Mouse (Mus musculus): ENCODE results near the gene Sdk1. TPM values are rescaled to one million over a fixed set of nuclear protein-coding genes. Genes with fewer than 3 reads are reported as not detected.
"Not testable (repeated sequence)": the region's sequence is repeated elsewhere in the genome, so short reads cannot be mapped to it uniquely, and the experiment has no call there.

Sdk1 gene
- total and polyA plus RNA-seq, 3 experiments, result 0.04 to 0.87 TPM; not detected in 1

GRCm38 (mm10) chr5:141636406-141636805 lies 395.1 kb downstream of the Sdk1 start:
- dilution Hi-C loops (cut with MboI; ENCODE audit: extremely low pct_ligation_motif_present, extremely low pct_unique_long_range_greater_than_20kb, low sequenced_read_pairs), result no loop called here

DNA sequence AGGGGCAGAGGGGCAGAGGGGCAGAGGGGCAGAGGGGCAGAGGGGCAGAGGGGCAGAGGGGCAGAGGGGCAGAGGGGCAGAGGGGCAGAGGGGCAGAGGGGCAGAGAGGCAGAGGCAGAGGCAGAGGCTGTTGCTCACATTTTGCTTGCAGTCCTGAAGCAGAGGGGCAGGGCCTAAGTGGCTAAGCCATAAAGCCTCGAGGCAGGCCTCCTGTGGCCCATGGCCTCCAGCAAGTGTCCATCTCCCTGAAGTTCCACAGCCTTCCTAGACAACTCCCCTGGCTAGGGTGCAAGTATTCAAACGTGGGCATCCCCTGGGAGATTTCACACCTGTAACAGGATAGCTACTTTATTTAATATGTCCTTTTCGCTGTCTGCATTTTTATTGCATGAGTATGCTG lies 395.8 kb downstream of the Sdk1 start:
- dilution Hi-C loops (cut with MboI; ENCODE audit: extremely low pct_ligation_motif_present, extremely low pct_unique_long_range_greater_than_20kb, low sequenced_read_pairs); H3K4me1 ChIP-seq (ENCODE audit: control insufficient read depth in 1 of 2, insufficient read depth in 2 of 2); H3K27me3 ChIP-seq (replicated peaks); H3K9me3 ChIP-seq (replicated peaks; ENCODE audit: low read length); H3K4me3 ChIP-seq (replicated peaks in 1 of 3; ENCODE audit: low read depth in 2 of 3, low read length in 2 of 3, poor library complexity in 1 of 3); H3K36me3 ChIP-seq (replicated peaks in 1 of 2; ENCODE audit: control insufficient read depth in 1 of 2, insufficient read depth in 1 of 2, low read length in 1 of 2); H3K27ac ChIP-seq (ENCODE audit: insufficient read depth, low read depth); H3K79me2 ChIP-seq (replicated peaks; ENCODE audit: control insufficient read depth, extremely low read depth, insufficient read depth, poor library complexity, severe bottlenecking); H3K4me2 ChIP-seq (ENCODE audit: insufficient read depth, low read depth, poor library complexity, severe bottlenecking); DNase-seq (ENCODE audit: extremely low read depth); H3K9ac ChIP-seq (ENCODE audit: insufficient read depth, low read depth); in situ Hi-C loops (cut with MboI; ENCODE audit: low pct_ligation_motif_present, low pct_unique_long_range_greater_than_20kb, low sequenced_read_pairs): not testable (repeated sequence)

More at GRCm38 (mm10) chr5:141636406-141636805, 395.1 kb downstream of the Sdk1 start:
- Histone ChIP-seq H3K79me2 (replicated peaks; ENCODE audit: control insufficient read depth, extremely low read depth, insufficient read depth, poor library complexity, severe bottlenecking) (no peaks in the 10 kb centered on the region), H3K27me3 (replicated peaks) (no peaks in the 10 kb centered on the region), H3K27ac (ENCODE audit: insufficient read depth, low read depth) (no peak overlapping the region), H3K4me2 (ENCODE audit: insufficient read depth, low read depth, poor library complexity, severe bottlenecking) (no peak overlapping the region), H3K4me3 (replicated peaks in 1 of 3; ENCODE audit: low read depth in 2 of 3, low read length in 2 of 3, poor library complexity in 1 of 3) (no peak overlapping the region), H3K36me3 (replicated peaks in 1 of 2; ENCODE audit: control insufficient read depth in 1 of 2, insufficient read depth in 1 of 2, low read length in 1 of 2) (no peaks in the 10 kb centered on the region), H3K9ac (ENCODE audit: insufficient read depth, low read depth) (no peak overlapping the region), H3K4me1 (ENCODE audit: control insufficient read depth in 1 of 2, insufficient read depth in 2 of 2) (peaks cover 0 to 16% of the 10 kb centered on the region in 2 experiments; a peak in 2 of 4 replicates), H3K9me3 (replicated peaks; ENCODE audit: low read length) (no peaks in the 10 kb centered on the region)
- in situ Hi-C loops (cut with MboI; ENCODE audit: low pct_ligation_motif_present, low pct_unique_long_range_greater_than_20kb, low sequenced_read_pairs), result no loop called here
- TF ChIP-seq IRF4 (IDR thresholded peaks at IDR 0.05; ENCODE audit: low read depth, low read length) (no peak), CTCF (conservative IDR thresholded peaks at IDR 0.05 in 1 of 2, IDR thresholded peaks at IDR 0.05 in 1 of 2; ENCODE audit: low read depth in 2 of 2, low read length in 2 of 2) (no peak), SIN3A (IDR thresholded peaks at IDR 0.05; ENCODE audit: low read length) (no peak), GABPA (IDR thresholded peaks at IDR 0.05; ENCODE audit: insufficient replicate concordance, low read depth, low read length) (no peak), RAD21 (IDR thresholded peaks at IDR 0.05; ENCODE audit: low read depth, low read length) (no peak), USF1 (IDR thresholded peaks at IDR 0.05; ENCODE audit: low read depth, low read length) (no peak)
- DNase-seq (ENCODE audit: extremely low read depth), result no peak

DNA sequence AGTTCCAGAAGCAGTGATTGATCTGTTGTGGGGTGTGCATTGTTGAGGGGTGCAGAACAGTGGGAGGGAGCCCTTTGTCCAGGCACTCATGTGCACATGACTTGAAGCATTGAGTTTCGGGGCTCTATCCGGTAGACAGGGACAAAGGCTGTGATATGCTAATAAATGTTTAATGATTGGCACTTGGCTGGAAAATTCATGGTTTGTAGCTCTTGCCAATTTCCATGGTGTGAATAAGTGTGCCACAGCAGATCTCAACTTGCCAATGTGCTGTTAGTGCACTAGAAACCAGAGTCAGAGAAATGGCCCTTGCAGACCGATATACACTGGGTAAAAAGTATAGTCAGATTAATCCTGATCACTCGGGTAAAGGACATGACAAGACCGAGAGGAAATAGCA lies 404.4 kb downstream of the Sdk1 start:
- Histone ChIP-seq H3K27me3 (replicated peaks) (no peaks in the 10 kb centered on the region), H3K9me3 (replicated peaks; ENCODE audit: low read length) (no peaks in the 10 kb centered on the region), H3K4me1 (ENCODE audit: control insufficient read depth in 1 of 2, insufficient read depth in 2 of 2) (no peaks in the 10 kb centered on the region), H3K27ac (ENCODE audit: insufficient read depth, low read depth) (no peak overlapping the region), H3K4me3 (replicated peaks in 1 of 3; ENCODE audit: low read depth in 2 of 3, low read length in 2 of 3, poor library complexity in 1 of 3) (no peak overlapping the region), H3K79me2 (replicated peaks; ENCODE audit: control insufficient read depth, extremely low read depth, insufficient read depth, poor library complexity, severe bottlenecking) (no peaks in the 10 kb centered on the region), H3K36me3 (replicated peaks in 1 of 2; ENCODE audit: control insufficient read depth in 1 of 2, insufficient read depth in 1 of 2, low read length in 1 of 2) (no peaks in the 10 kb centered on the region), H3K4me2 (ENCODE audit: insufficient read depth, low read depth, poor library complexity, severe bottlenecking) (no peak overlapping the region), H3K9ac (ENCODE audit: insufficient read depth, low read depth) (no peak overlapping the region)
- TF ChIP-seq JUND (conservative IDR thresholded peaks at IDR 0.05; ENCODE audit: low read depth, low read length) (no peak), TBP (conservative IDR thresholded peaks at IDR 0.05; ENCODE audit: low read depth, low read length) (no peak), JUN (IDR thresholded peaks at IDR 0.05; ENCODE audit: insufficient read depth, low read depth, low read length) (no peak), EP300 (IDR thresholded peaks at IDR 0.05; ENCODE audit: low read length) (no peak), ZNF384 (IDR thresholded peaks at IDR 0.05; ENCODE audit: low read depth, low read length) (no peak), RAD21 (IDR thresholded peaks at IDR 0.05; ENCODE audit: low read depth, low read length) (no peak), POLR2A (IDR thresholded peaks at IDR 0.05; ENCODE audit: low read depth, low read length) (no peak), TCF12 (IDR thresholded peaks at IDR 0.05; ENCODE audit: low read depth, low read length) (no peak)
- dilution Hi-C loops (cut with MboI; ENCODE audit: extremely low pct_ligation_motif_present, extremely low pct_unique_long_range_greater_than_20kb, low sequenced_read_pairs), result no loop called here
- no peak for DNase-seq (ENCODE audit: extremely low read depth)
- in situ Hi-C loops (cut with MboI; ENCODE audit: low pct_ligation_motif_present, low pct_unique_long_range_greater_than_20kb, low sequenced_read_pairs), result no loop called here

Data from CH12.LX (cell line).